Mouse (Mus musculus) bone marrow, adult 2 months (tissue): ENCODE data around the gene Psmb2.

Experiments used
- CTCF ChIP-seq: fragments of 200-500 bp; IDR thresholded peaks from 2 replicates; pipeline ENCODE4 v1.5.1; 2011; ENCODE audit warnings: low read length, control low read depth; ENCODE audit not compliant: control insufficient read depth, insufficient read depth
- POLR2A ChIP-seq: fragments of 200-500 bp; IDR thresholded peaks from 2 replicates; pipeline ENCODE4 v1.6.1; 2011; ENCODE audit warnings: low read depth, mild to moderate bottlenecking, control low read depth, low read length, borderline replicate concordance; ENCODE audit not compliant: control insufficient read depth

DNA sequence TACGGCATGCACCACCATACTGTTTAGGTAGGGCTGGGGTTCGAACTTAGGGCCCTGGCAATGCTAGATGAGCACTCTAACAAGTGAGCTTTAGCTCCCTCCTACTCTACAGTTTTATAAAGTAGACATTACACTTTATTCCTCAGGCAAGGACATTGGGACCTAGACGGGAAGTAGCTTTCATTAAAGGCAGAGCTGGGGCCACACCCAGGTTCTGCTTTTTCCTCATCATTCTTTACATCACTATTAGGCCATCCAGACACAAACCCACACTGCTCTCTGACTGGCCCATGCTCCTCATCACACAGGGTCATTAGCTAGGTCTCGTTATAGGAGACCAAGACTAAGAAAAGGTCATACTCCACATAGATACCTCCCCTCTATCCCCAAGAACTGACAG, 33.6 kb upstream of the Psmb2 start:
- TF ChIP-seq POLR2A (no peak), CTCF (no peak)
